Mouse (Mus musculus) heart, embryonic 14.5 days (tissue): Measurements from ENCODE around the gene Mdga1. TPM values are rescaled to one million over a fixed set of nuclear protein-coding genes. Genes with fewer than 3 reads are reported as not detected.

Source experiments
- ATAC-seq: fragments of 200-750 bp; cut with Nextera tagmentation; 2 replicates; pipeline ENCODE4 v1.8.0; 2017; ENCODE audit warnings: low read depth, moderate TSS enrichment; ENCODE audit not compliant: insufficient number of reproducible peaks, insufficient read depth, low FRiP score
- H3K27ac ChIP-seq, 2 experiments: fragments of 200-500 bp in 1 of 2; fragments of 300-500 bp in 1 of 2; sonication (generic) in 1 of 2; replicated peaks in 1 of 2; 2 replicates each; pipeline ENCODE4 v1.5.1; 2012 to 2014; ENCODE audit warnings: low read depth in 2 of 2, low read length in 2 of 2, control low read depth in 1 of 2, mild to moderate bottlenecking in 1 of 2, mixed read lengths in 1 of 2; ENCODE audit not compliant: control insufficient read depth in 1 of 2, insufficient read depth in 1 of 2
- H3K27me3 ChIP-seq: fragments of 300-500 bp; sonication (generic); 2 replicates; pipeline ENCODE4 v1.6.1; 2014; ENCODE audit warnings: mild to moderate bottlenecking, low read length, control low read depth; ENCODE audit not compliant: control insufficient read depth, insufficient read depth
- H3K36me3 ChIP-seq: fragments of 300-500 bp; sonication (generic); 2 replicates; pipeline ENCODE4 v1.6.1; 2014; ENCODE audit warnings: mild to moderate bottlenecking, control low read depth, low read length, mixed read lengths; ENCODE audit not compliant: control insufficient read depth, insufficient read depth
- H3K4me1 ChIP-seq, 2 experiments: fragments of 200-500 bp in 1 of 2; fragments of 300-500 bp in 1 of 2; sonication (generic) in 1 of 2; 2 replicates each; pipeline ENCODE4 v1.6.1; 2012 to 2014; ENCODE audit warnings: low read length in 2 of 2, control low read depth in 1 of 2, mixed read lengths in 1 of 2; ENCODE audit not compliant: control insufficient read depth in 2 of 2, insufficient read depth in 2 of 2
- H3K4me2 ChIP-seq: fragments of 300-500 bp; sonication (generic); 2 replicates; pipeline ENCODE4 v1.6.1; 2014; ENCODE audit warnings: mild to moderate bottlenecking, low read length
- H3K4me3 ChIP-seq, 2 experiments: fragments of 200-500 bp in 1 of 2; fragments of 300-500 bp in 1 of 2; sonication (generic) in 1 of 2; 2 replicates each; pipeline ENCODE4 v1.5.1; 2012 to 2014; ENCODE audit warnings: low read length in 2 of 2, mild to moderate bottlenecking in 2 of 2, control low read depth in 1 of 2, low read depth in 1 of 2, moderate library complexity in 1 of 2; ENCODE audit not compliant: control insufficient read depth in 1 of 2, insufficient read depth in 1 of 2
- H3K9ac ChIP-seq: fragments of 300-500 bp; sonication (generic); 2 replicates; pipeline ENCODE4 v1.6.1; 2014; ENCODE audit warnings: mild to moderate bottlenecking, low read length
- H3K9me3 ChIP-seq: fragments of 300-500 bp; sonication (generic); 2 replicates; pipeline ENCODE4 v1.6.1; 2016; ENCODE audit warnings: low read length, control low read depth; ENCODE audit not compliant: control insufficient read depth
- WGBS: fragments of 180-500 bp; shearing (Covaris S2); extraction: QIAGEN DNeasy Blood & Tissue Kit; methylation state at CpG from one replicate; pipeline ENCODE4 v1.1.7; 2014; 5-methylcytosine and 5-hydroxymethylcytosine counted together
- polyA plus RNA-seq: library from polyadenylated mRNA; unstranded; fragments of >200 nt; fragmentation: Nextera tagmentation; extraction: Ambion mirVana; gene quantifications from 2 replicates; pipeline ENCODE4 v1.2.1, GENCODE M21; 2014

Mdga1 gene
- polyA plus RNA-seq, 1 experiment from 2014 or later = 6.3 TPM

- Histone ChIP-seq H3K4me3 (peak overlapping the region; percentile 63 to 70), H3K27ac (no peak overlapping the region), H3K4me2 (peak overlapping the region; percentile 99), H3K27me3 (peaks cover 43% of the 10 kb centered on the region), H3K4me1 (peaks cover 13 to 17% of the 10 kb centered on the region in 2 experiments), H3K36me3 (no peaks in the 10 kb centered on the region), H3K9me3 (no peaks in the 10 kb centered on the region), H3K9ac (peak overlapping the region; percentile 81)
- no peak for ATAC-seq
- WGBS = 1% methylated on average over 67 of the region's 67 CpGs
Measured at GRCm38 (mm10) chr17:29888981-29889980, 80.6 kb downstream of the Mdga1 start.

GRCm38 (mm10) chr17:29887881-29888826 lies 81.7 kb downstream of the Mdga1 start:
- Histone ChIP-seq H3K27me3 (peaks cover 55% of the 10 kb centered on the region), H3K4me3 (peak overlapping the region; percentile 63 to 70), H3K4me1 (peaks cover 13 to 17% of the 10 kb centered on the region in 2 experiments), H3K9me3 (no peaks in the 10 kb centered on the region), H3K9ac (peak overlapping the region; percentile 81), H3K4me2 (peak overlapping the region; percentile 99), H3K36me3 (no peaks in the 10 kb centered on the region), H3K27ac (peak overlapping the region in 1 of 2 experiments; percentile 39; a peak in 2 of 4 replicates)
- WGBS = under 1% methylated on average over 82 of the region's 93 CpGs
- 0 out of 2 replicates have a peak, but pooled peaks have one; percentile 3 for ATAC-seq

GRCm38 (mm10) chr17:29887271-29887880 lies 82.5 kb downstream of the Mdga1 start:
- Histone ChIP-seq H3K36me3 (no peaks in the 10 kb centered on the region), H3K4me2 (peak overlapping the region; percentile 99), H3K27me3 (peaks cover 57% of the 10 kb centered on the region), H3K9me3 (no peaks in the 10 kb centered on the region), H3K4me1 (peaks cover 13 to 17% of the 10 kb centered on the region in 2 experiments), H3K4me3 (peak overlapping the region; percentile 63 to 70), H3K27ac (peak overlapping the region in 1 of 2 experiments; percentile 39; a peak in 2 of 4 replicates), H3K9ac (peak overlapping the region; percentile 81)
- under 1% methylated on average over 55 of the region's 57 CpGs for WGBS
- ATAC-seq = peak; percentile 58

- Histone ChIP-seq H3K36me3 (no peaks in the 10 kb centered on the region), H3K4me2 (peak overlapping the region; percentile 99), H3K4me1 (peaks cover 13 to 17% of the 10 kb centered on the region in 2 experiments), H3K4me3 (peak overlapping the region; percentile 63 to 70), H3K9me3 (no peaks in the 10 kb centered on the region), H3K27ac (no peak overlapping the region), H3K27me3 (peaks cover 56% of the 10 kb centered on the region), H3K9ac (peak overlapping the region; percentile 81)
- under 1% methylated on average over 36 of the region's 39 CpGs for WGBS
- ATAC-seq = no peak
Measured at GRCm38 (mm10) chr17:29886655-29887251, 83.1 kb downstream of the Mdga1 start.

GRCm38 (mm10) chr17:29886061-29886460 lies 83.8 kb downstream of the Mdga1 start:
- Histone ChIP-seq H3K9ac (peak overlapping the region; percentile 81), H3K4me2 (peak overlapping the region; percentile 99)
- no peak for ATAC-seq

GRCm38 (mm10) chr17:29884596-29884995 lies 85.3 kb downstream of the Mdga1 start:
- Histone ChIP-seq H3K9me3 (no peaks in the 10 kb centered on the region), H3K27me3 (peaks cover 40% of the 10 kb centered on the region), H3K4me2 (no peak overlapping the region), H3K4me1 (peaks cover 11 to 16% of the 10 kb centered on the region in 2 experiments), H3K4me3 (no peak overlapping the region), H3K27ac (no peak overlapping the region), H3K9ac (no peak overlapping the region), H3K36me3 (no peaks in the 10 kb centered on the region)
- WGBS = 56% methylated on average over 6 of the region's 6 CpGs
- ATAC-seq = no peak

More at GRCm38 (mm10) chr17:29886061-29886460, 83.8 kb downstream of the Mdga1 start:
- WGBS = 7% methylated on average over 4 of the region's 4 CpGs
- Histone ChIP-seq H3K4me3 (peak overlapping the region; percentile 63 to 70; a peak in 3 of 4 replicates), H3K36me3 (no peaks in the 10 kb centered on the region), H3K4me1 (peaks cover 13 to 17% of the 10 kb centered on the region in 2 experiments), H3K9me3 (no peaks in the 10 kb centered on the region), H3K27me3 (peaks cover 49% of the 10 kb centered on the region), H3K27ac (no peak overlapping the region)
